Mouse (Mus musculus): Measurements from ENCODE around the gene A530084C06Rik. TPM values are rescaled to one million over a fixed set of nuclear protein-coding genes. Genes with fewer than 3 reads are reported as not detected.

The A530084C06Rik gene
- total RNA-seq (2021) = under 1 TPM; 0.59 to 0.85 TPM

- peak; percentile 6 to 10 for DNase-seq (ENCODE audit: extremely low spot score in 1 of 2, low spot score in 1 of 2)
These were observed at the start of gene A530084C06Rik for GRCm38 (mm10) chr13:31558521-31559418. TSS of gene A530084C06Rik (minus strand) at chr13:31559333.

GRCm38 (mm10) chr13:31603964-31604363, 44.8 kb upstream of the A530084C06Rik start:
- DNase-seq (ENCODE audit: extremely low spot score in 1 of 2, low spot score in 1 of 2) = no peak

GRCm38 (mm10) chr13:31599576-31599975, 40.4 kb upstream of the A530084C06Rik start:
- no peak for DNase-seq (ENCODE audit: extremely low spot score in 1 of 2, low spot score in 1 of 2)

- DNase-seq (ENCODE audit: extremely low spot score in 1 of 2, low spot score in 1 of 2) = no peak
These were observed 28.2 kb upstream of the A530084C06Rik start for GRCm38 (mm10) chr13:31587341-31587740.

- no peak for DNase-seq (ENCODE audit: extremely low spot score in 1 of 2, low spot score in 1 of 2)
These were observed 20.7 kb upstream of the A530084C06Rik start for GRCm38 (mm10) chr13:31579866-31580265.

- no peak for DNase-seq (ENCODE audit: extremely low spot score in 1 of 2, low spot score in 1 of 2)
These were observed 19.3 kb upstream of the A530084C06Rik start for GRCm38 (mm10) chr13:31578389-31578788.

- DNase-seq (ENCODE audit: extremely low spot score in 1 of 2, low spot score in 1 of 2) = no peak
These were observed 18.4 kb upstream of the A530084C06Rik start for GRCm38 (mm10) chr13:31577576-31577975.

GRCm38 (mm10) chr13:31576696-31577095, 17.6 kb upstream of the A530084C06Rik start:
- DNase-seq (ENCODE audit: extremely low spot score in 1 of 2, low spot score in 1 of 2) = no peak

GRCm38 (mm10) chr13:31574627-31575026, 15.5 kb upstream of the A530084C06Rik start:
- no peak for DNase-seq (ENCODE audit: extremely low spot score in 1 of 2, low spot score in 1 of 2)

- no peak for DNase-seq (ENCODE audit: extremely low spot score in 1 of 2, low spot score in 1 of 2)
These were observed 13.8 kb upstream of the A530084C06Rik start for GRCm38 (mm10) chr13:31572806-31573508.

- DNase-seq (ENCODE audit: extremely low spot score in 1 of 2, low spot score in 1 of 2) = no peak
These were observed 8.6 kb upstream of the A530084C06Rik start for GRCm38 (mm10) chr13:31567617-31568294.

GRCm38 (mm10) chr13:31567099-31567498, 8.0 kb upstream of the A530084C06Rik start:
- no peak for DNase-seq (ENCODE audit: extremely low spot score in 1 of 2, low spot score in 1 of 2)

- no peak for DNase-seq (ENCODE audit: extremely low spot score in 1 of 2, low spot score in 1 of 2)
These were observed 5.3 kb upstream of the A530084C06Rik start for GRCm38 (mm10) chr13:31564394-31564793.

GRCm38 (mm10) chr13:31559419-31560144, 449 bp upstream of the A530084C06Rik start:
- DNase-seq (ENCODE audit: extremely low spot score in 1 of 2, low spot score in 1 of 2) = peak; percentile 30 to 52

- DNase-seq (ENCODE audit: extremely low spot score in 1 of 2, low spot score in 1 of 2) = peak in 1 of 2 experiments; percentile 4
These were observed 1.2 kb downstream of the A530084C06Rik start for GRCm38 (mm10) chr13:31557768-31558520.

- DNase-seq (ENCODE audit: extremely low spot score in 1 of 2, low spot score in 1 of 2) = no peak
These were observed 2.0 kb downstream of the A530084C06Rik start for GRCm38 (mm10) chr13:31556964-31557767.

- no peak for DNase-seq (ENCODE audit: extremely low spot score in 1 of 2, low spot score in 1 of 2)
These were observed 3.3 kb downstream of the A530084C06Rik start, which contains the start of gene Foxq1 for GRCm38 (mm10) chr13:31555834-31556233. TSS of gene Foxq1 (plus strand) at chr13:31556134.

GRCm38 (mm10) chr13:31547610-31548009, 11.5 kb downstream of the A530084C06Rik start:
- no peak for DNase-seq (ENCODE audit: extremely low spot score in 1 of 2, low spot score in 1 of 2)

Data from layer of hippocampus, postnatal 25 days (tissue).